14 mouse cellular contexts compared by ENCODE assay signal in the genomic region with DNA sequence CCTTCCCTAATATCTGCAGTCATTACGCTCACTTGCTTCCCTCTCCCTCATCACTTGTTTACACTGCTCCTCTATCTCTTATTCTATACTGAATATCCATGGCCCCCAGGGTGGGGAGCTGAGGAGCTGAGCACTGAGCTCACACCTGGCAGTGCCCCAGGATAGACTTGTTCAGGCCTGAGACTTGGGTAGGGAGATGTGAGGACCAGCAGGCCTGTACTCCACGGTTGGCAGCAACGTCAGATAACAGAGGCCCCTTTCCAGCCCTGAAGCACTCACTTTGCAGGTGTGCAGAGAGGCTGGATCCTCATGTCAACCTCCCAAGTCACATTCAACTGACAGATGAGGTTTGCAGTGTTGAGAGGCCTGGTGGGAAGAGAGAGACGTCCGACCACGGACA. TPM values are rescaled to one million over a fixed set of nuclear protein-coding genes. Genes with fewer than 3 reads are reported as not detected.
DNase-seq lines count a peak whose midpoint lies in the region; ATAC-seq lines count a peak whose summit lies in the region.
"Had no signal": no experiment of that assay in that cellular context is flagged by ENCODE, and none has a peak within 500 bp of the region (broad histone marks: within the 10 kb centered on the region; RNA-seq: fewer than 3 reads in every experiment).

No protein-coding gene starts in this region.

- no peak for ATAC-seq in hindbrain, embryonic 12.5 days (ENCODE audit: low FRiP score)
- ATAC-seq in midbrain, embryonic 13.5 days: peak; percentile 24; the same call in 1 of the 2 replicates
- no peak; the same call in 1 of the 2 replicates for ATAC-seq in midbrain, embryonic 16.5 days
- peak; percentile 13; the same call in 1 of the 2 replicates for ATAC-seq in limb, embryonic 12.5 days (ENCODE audit: insufficient number of reproducible peaks, insufficient read depth, low FRiP score, low TSS enrichment, low read depth)

- DNase-seq in hindbrain, embryonic 10.5 days (ENCODE audit: low spot score): no peak
- no peak for DNase-seq in embryo, embryonic 11 days
- no peak for DNase-seq in spleen, adult 12 weeks (ENCODE audit: low spot score)
- DNase-seq: cerebellum, adult 9-11 months; gastrocnemius, postnatal 36 days; right cerebral cortex, adult 18-20 months had no signal

- H3K36me3 ChIP-seq in hindbrain, embryonic 10.5 days: peaks cover 20% of the 10 kb centered on the region
- peaks cover 11% of the 10 kb centered on the region for H3K36me3 ChIP-seq in hindbrain, embryonic 12.5 days
- H3K36me3 ChIP-seq in midbrain, embryonic 13.5 days: peaks cover 10% of the 10 kb centered on the region
- no peaks in the 10 kb centered on the region for H3K36me3 ChIP-seq in midbrain, embryonic 16.5 days (ENCODE audit: control insufficient read depth, insufficient read depth, low read length)
- H3K36me3 ChIP-seq in limb, embryonic 12.5 days: peaks cover 19% of the 10 kb centered on the region

- H3K9ac ChIP-seq in hindbrain, embryonic 12.5 days: no peak overlapping the region
- no peak overlapping the region for H3K9ac ChIP-seq in midbrain, embryonic 13.5 days (replicated peaks)
- H3K9ac ChIP-seq in midbrain, embryonic 16.5 days (ENCODE audit: low read depth, low read length): no peak overlapping the region
- no peak overlapping the region for H3K9ac ChIP-seq in limb, embryonic 12.5 days (replicated peaks)

- peaks cover 10% of the 10 kb centered on the region for H3K4me1 ChIP-seq in hindbrain, embryonic 10.5 days (replicated peaks)
- no peaks in the 10 kb centered on the region for H3K4me1 ChIP-seq in hindbrain, embryonic 12.5 days
- no peaks in the 10 kb centered on the region for H3K4me1 ChIP-seq in midbrain, embryonic 13.5 days (replicated peaks)
- H3K4me1 ChIP-seq in midbrain, embryonic 16.5 days (ENCODE audit: control insufficient read depth, insufficient read depth, low read length): no peaks in the 10 kb centered on the region
- no peaks in the 10 kb centered on the region for H3K4me1 ChIP-seq in limb, embryonic 12.5 days (replicated peaks)
- H3K4me1 ChIP-seq: forebrain, embryonic 10.5 days had no signal

- 66% methylated on average over 6 of the region's 6 CpGs for WGBS in hindbrain, embryonic 10.5 days
- WGBS in hindbrain, embryonic 12.5 days: 63% methylated on average over 6 of the region's 6 CpGs
- 71% methylated on average over 6 of the region's 6 CpGs for WGBS in midbrain, embryonic 13.5 days
- 77% methylated on average over 6 of the region's 6 CpGs for WGBS in midbrain, embryonic 16.5 days
- WGBS in limb, embryonic 12.5 days: 70% methylated on average over 6 of the region's 6 CpGs

- H3K4me3 ChIP-seq in hindbrain, embryonic 10.5 days: no peak overlapping the region
- H3K4me3 ChIP-seq in hindbrain, embryonic 12.5 days: no peak overlapping the region
- H3K4me3 ChIP-seq in midbrain, embryonic 13.5 days (replicated peaks): no peak overlapping the region
- H3K4me3 ChIP-seq in midbrain, embryonic 16.5 days (ENCODE audit: low read depth, low read length): no peak overlapping the region
- no peak overlapping the region for H3K4me3 ChIP-seq in limb, embryonic 12.5 days (replicated peaks)
- H3K4me3 ChIP-seq: forebrain, embryonic 10.5 days had no signal

- no peaks in the 10 kb centered on the region for H3K9me3 ChIP-seq in hindbrain, embryonic 10.5 days
- H3K9me3 ChIP-seq in hindbrain, embryonic 12.5 days (replicated peaks): no peaks in the 10 kb centered on the region
- H3K9me3 ChIP-seq in midbrain, embryonic 13.5 days: no peaks in the 10 kb centered on the region
- no peaks in the 10 kb centered on the region for H3K9me3 ChIP-seq in midbrain, embryonic 16.5 days (replicated peaks; ENCODE audit: control insufficient read depth, low read length, poor library complexity, severe bottlenecking)
- 0 out of 2 replicates have a peak, but pooled peaks cover 3% of the 10 kb centered on the region for H3K9me3 ChIP-seq in limb, embryonic 12.5 days
- H3K9me3 ChIP-seq: forebrain, embryonic 10.5 days had no signal

- no peak overlapping the region for H3K4me2 ChIP-seq in hindbrain, embryonic 12.5 days (replicated peaks)
- no peak overlapping the region for H3K4me2 ChIP-seq in midbrain, embryonic 13.5 days (replicated peaks)
- no peak overlapping the region for H3K4me2 ChIP-seq in midbrain, embryonic 16.5 days (ENCODE audit: low read length)
- H3K4me2 ChIP-seq in limb, embryonic 12.5 days: no peak overlapping the region

- 0 out of 2 replicates have a peak overlapping the region, but pooled peaks have one; percentile 6 for H3K27ac ChIP-seq in hindbrain, embryonic 10.5 days
- no peak overlapping the region for H3K27ac ChIP-seq in hindbrain, embryonic 12.5 days
- no peak overlapping the region for H3K27ac ChIP-seq in midbrain, embryonic 13.5 days
- no peak overlapping the region for H3K27ac ChIP-seq in midbrain, embryonic 16.5 days (ENCODE audit: low read length)
- H3K27ac ChIP-seq in limb, embryonic 12.5 days: peak overlapping the region; percentile 62; the same call in 1 of the 2 replicates
- H3K27ac ChIP-seq: forebrain, embryonic 10.5 days; macrophage had no signal

- no peaks in the 10 kb centered on the region for H3K27me3 ChIP-seq in hindbrain, embryonic 10.5 days (ENCODE audit: insufficient read depth, poor library complexity, severe bottlenecking)
- H3K27me3 ChIP-seq in hindbrain, embryonic 12.5 days: no peaks in the 10 kb centered on the region
- H3K27me3 ChIP-seq in midbrain, embryonic 13.5 days: no peaks in the 10 kb centered on the region
- H3K27me3 ChIP-seq in midbrain, embryonic 16.5 days (ENCODE audit: control insufficient read depth, insufficient read depth, low read depth, low read length): no peaks in the 10 kb centered on the region
- H3K27me3 ChIP-seq in limb, embryonic 12.5 days: no peaks in the 10 kb centered on the region
- H3K27me3 ChIP-seq: CH12.LX had no signal

RNA-seq across cellular contexts. Expression of gene Calm5, which starts 23.2 kb away (rescaled TPM):
- polyA plus RNA-seq in hindbrain, embryonic 10.5 days (2016; fragmentation: Nextera tagmentation; extraction: Ambion mirVana): not detected in 2 replicates
- polyA plus RNA-seq in hindbrain, embryonic 12.5 days (2016; fragmentation: Nextera tagmentation; extraction: Ambion mirVana): not detected in 2 replicates
- polyA plus RNA-seq in midbrain, embryonic 13.5 days (2015; fragmentation: Nextera tagmentation; extraction: Ambion mirVana): not detected in 2 replicates
- polyA plus RNA-seq in midbrain, embryonic 16.5 days (2015; fragmentation: Nextera tagmentation; extraction: Ambion mirVana): not detected in 2 replicates
- polyA plus RNA-seq in limb, embryonic 12.5 days (2016; fragmentation: Nextera tagmentation; extraction: Ambion mirVana): not detected in 2 replicates
- polyA plus RNA-seq: forebrain, embryonic 10.5 days; macrophage; neural tube, embryonic 11.5 days had no signal

RNA-seq across cellular contexts. Expression of gene Calm4, which starts 39.6 kb away (rescaled TPM):
- not detected in 2 replicates for polyA plus RNA-seq in hindbrain, embryonic 10.5 days (2016; fragmentation: Nextera tagmentation; extraction: Ambion mirVana)
- not detected in 2 replicates for polyA plus RNA-seq in hindbrain, embryonic 12.5 days (2016; fragmentation: Nextera tagmentation; extraction: Ambion mirVana)
- polyA plus RNA-seq in midbrain, embryonic 13.5 days (2015; fragmentation: Nextera tagmentation; extraction: Ambion mirVana): not detected in 2 replicates
- not detected in 2 replicates for polyA plus RNA-seq in midbrain, embryonic 16.5 days (2015; fragmentation: Nextera tagmentation; extraction: Ambion mirVana)
- not detected in 2 replicates for polyA plus RNA-seq in limb, embryonic 12.5 days (2016; fragmentation: Nextera tagmentation; extraction: Ambion mirVana)
- polyA plus RNA-seq: forebrain, embryonic 10.5 days; macrophage; neural tube, embryonic 11.5 days had no signal

RNA-seq across cellular contexts. Expression of gene Net1, which starts 40.8 kb away (rescaled TPM):
- 40.3 and 49.5 TPM in 2 replicates for polyA plus RNA-seq in hindbrain, embryonic 10.5 days (2016; fragmentation: Nextera tagmentation; extraction: Ambion mirVana)
- 38.0 and 56.8 TPM in 2 replicates for polyA plus RNA-seq in hindbrain, embryonic 12.5 days (2016; fragmentation: Nextera tagmentation; extraction: Ambion mirVana)
- polyA plus RNA-seq in midbrain, embryonic 13.5 days (2015; fragmentation: Nextera tagmentation; extraction: Ambion mirVana): 14.5 and 14.6 TPM in 2 replicates
- polyA plus RNA-seq in midbrain, embryonic 16.5 days (2015; fragmentation: Nextera tagmentation; extraction: Ambion mirVana): 10.0 and 10.5 TPM in 2 replicates
- 130 and 136 TPM in 2 replicates for polyA plus RNA-seq in limb, embryonic 12.5 days (2016; fragmentation: Nextera tagmentation; extraction: Ambion mirVana)

RNA-seq across cellular contexts. Expression of gene Tubal3, which starts 40.9 kb away (rescaled TPM):
- 0.12 TPM in 1 of 2 replicates, not detected in the other for polyA plus RNA-seq in hindbrain, embryonic 10.5 days (2016; fragmentation: Nextera tagmentation; extraction: Ambion mirVana)
- polyA plus RNA-seq in hindbrain, embryonic 12.5 days (2016; fragmentation: Nextera tagmentation; extraction: Ambion mirVana): not detected in 2 replicates
- not detected in 2 replicates for polyA plus RNA-seq in midbrain, embryonic 13.5 days (2015; fragmentation: Nextera tagmentation; extraction: Ambion mirVana)
- polyA plus RNA-seq in midbrain, embryonic 16.5 days (2015; fragmentation: Nextera tagmentation; extraction: Ambion mirVana): not detected in 2 replicates
- polyA plus RNA-seq in limb, embryonic 12.5 days (2016; fragmentation: Nextera tagmentation; extraction: Ambion mirVana): not detected in 2 replicates
- polyA plus RNA-seq: forebrain, embryonic 10.5 days; macrophage; neural tube, embryonic 11.5 days had no signal

Comparison
In these comparisons a context has a peak if more than half of its experiments do, and no peak if none do; other contexts are left out.
1. H3K27ac ChIP-seq: peak in hindbrain, embryonic 10.5 days (single experiment) and limb, embryonic 12.5 days (single experiment); none in hindbrain, embryonic 12.5 days (single experiment), midbrain, embryonic 13.5 days (single experiment) and midbrain, embryonic 16.5 days (single experiment).
2. ATAC-seq: peak in midbrain, embryonic 13.5 days (single experiment) and limb, embryonic 12.5 days (single experiment); none in hindbrain, embryonic 12.5 days (single experiment) and midbrain, embryonic 16.5 days (single experiment).